Mouse (Mus musculus) midbrain, embryonic 11.5 days (tissue): ENCODE data around the gene Pou6f1. TPM values are rescaled to one million over a fixed set of nuclear protein-coding genes. Genes with fewer than 3 reads are reported as not detected.
A peak's percentile ranks its signal among the peaks of the same experiment; 100 is the strongest.
"Not testable (repeated sequence)": the region's sequence is repeated elsewhere in the genome, so short reads cannot be mapped to it uniquely, and the experiment has no call there.

ENCODE experiments used
- ATAC-seq: fragments of 200-750 bp; cut with Nextera tagmentation; 2 replicates; pipeline ENCODE4 v1.8.0; 2017; ENCODE audit warnings: moderate TSS enrichment, moderate library complexity; ENCODE audit not compliant: low FRiP score
- DNase-seq: peaks from one replicate; pipeline ENCODE4 v3.0.0; 2015; ENCODE audit warnings: low spot score; ENCODE audit errors: missing footprints
- H3K27ac ChIP-seq: fragments of 300-500 bp; sonication (generic); 2 replicates; pipeline ENCODE4 v1.5.1; 2014; ENCODE audit warnings: low read depth, low read length
- H3K27me3 ChIP-seq: fragments of 300-500 bp; sonication (generic); 2 replicates; pipeline ENCODE4 v1.6.1; 2014; ENCODE audit warnings: mild to moderate bottlenecking, low read length, moderate library complexity, mixed read lengths; ENCODE audit not compliant: control insufficient read depth, insufficient read depth
- H3K36me3 ChIP-seq: fragments of 300-500 bp; sonication (generic); 2 replicates; pipeline ENCODE4 v1.6.1; 2014; ENCODE audit warnings: mild to moderate bottlenecking, low read length, moderate library complexity, mixed read lengths; ENCODE audit not compliant: control insufficient read depth, insufficient read depth
- H3K4me1 ChIP-seq: fragments of 300-500 bp; sonication (generic); 2 replicates; pipeline ENCODE4 v1.6.1; 2014; ENCODE audit warnings: low read length; ENCODE audit not compliant: control insufficient read depth, insufficient read depth
- H3K4me2 ChIP-seq: fragments of 300-500 bp; sonication (generic); 2 replicates; pipeline ENCODE4 v1.6.1; 2014; ENCODE audit warnings: mild to moderate bottlenecking, moderate library complexity
- H3K4me3 ChIP-seq: fragments of 300-500 bp; sonication (generic); 2 replicates; pipeline ENCODE4 v1.5.1; 2014; ENCODE audit warnings: low read depth, low read length
- H3K9ac ChIP-seq: fragments of 300-500 bp; sonication (generic); 2 replicates; pipeline ENCODE4 v1.6.1; 2014; ENCODE audit warnings: low read length
- H3K9me3 ChIP-seq: fragments of 300-500 bp; sonication (generic); 2 replicates; pipeline ENCODE4 v1.6.1; 2016; ENCODE audit warnings: low read length; ENCODE audit not compliant: control insufficient read depth
- WGBS: fragments of 180-500 bp; shearing (Covaris S2); extraction: QIAGEN DNeasy Blood & Tissue Kit; methylation state at CpG from one replicate; pipeline ENCODE4 v1.1.7; 2014; 5-methylcytosine and 5-hydroxymethylcytosine counted together
- polyA plus RNA-seq: library from polyadenylated mRNA; unstranded; fragments of >200 nt; fragmentation: Nextera tagmentation; extraction: Ambion mirVana; gene quantifications from 2 replicates; pipeline ENCODE4 v1.2.1, GENCODE M21; 2014

Gene Pou6f1
- polyA plus RNA-seq, 1 experiment from 2014 or later: 15.0 TPM

- H3K4me2 ChIP-seq: no peak overlapping the region
- H3K4me3 ChIP-seq: no peak overlapping the region
- ATAC-seq (no peak), DNase-seq (no peak)
- H3K4me1 ChIP-seq: no peaks in the 10 kb centered on the region
- WGBS: 88% methylated on average over 9 of the region's 9 CpGs
- no peak overlapping the region for H3K9ac ChIP-seq
- no peak overlapping the region for H3K27ac ChIP-seq
- no peaks in the 10 kb centered on the region for H3K27me3 ChIP-seq
- H3K9me3 ChIP-seq: no peaks in the 10 kb centered on the region
- peaks cover 6% of the 10 kb centered on the region for H3K36me3 ChIP-seq
Observed at GRCm38 (mm10) chr15:100623754-100624153, 24.0 kb upstream of the Pou6f1 start.

- no peaks in the 10 kb centered on the region for H3K27me3 ChIP-seq
- no peak for ATAC-seq
- no peaks in the 10 kb centered on the region for H3K9me3 ChIP-seq
- H3K4me3 ChIP-seq: no peak overlapping the region
- DNase-seq: no peak
- WGBS: 88% methylated on average over 7 of the region's 7 CpGs
- H3K27ac ChIP-seq: no peak overlapping the region
- H3K9ac ChIP-seq: no peak overlapping the region
- H3K4me2 ChIP-seq: no peak overlapping the region
- no peaks in the 10 kb centered on the region for H3K4me1 ChIP-seq
- peaks cover 12% of the 10 kb centered on the region for H3K36me3 ChIP-seq
Observed at GRCm38 (mm10) chr15:100622164-100622563, 22.4 kb upstream of the Pou6f1 start.

GRCm38 (mm10) chr15:100621671-100622070 is 21.9 kb upstream of the Pou6f1 start:
- peaks cover 12% of the 10 kb centered on the region for H3K36me3 ChIP-seq
- H3K9me3 ChIP-seq, H3K4me1 ChIP-seq, DNase-seq, H3K4me3 ChIP-seq, H3K4me2 ChIP-seq, H3K27ac ChIP-seq, H3K9ac ChIP-seq, ATAC-seq, H3K27me3 ChIP-seq: not testable (repeated sequence)
- WGBS: 79% methylated on average over 9 of the region's 9 CpGs

GRCm38 (mm10) chr15:100619200-100619599 is 19.4 kb upstream of the Pou6f1 start:
- H3K4me3 ChIP-seq: no peak overlapping the region
- DNase-seq (no peak), ATAC-seq (no peak)
- WGBS: 94% methylated on average over 7 of the region's 7 CpGs
- H3K36me3 ChIP-seq: peaks cover 12% of the 10 kb centered on the region
- no peak overlapping the region for H3K27ac ChIP-seq
- H3K9me3 ChIP-seq: no peaks in the 10 kb centered on the region
- H3K4me1 ChIP-seq: peaks cover 8% of the 10 kb centered on the region; the same call in 1 of the 2 replicates
- no peak overlapping the region for H3K9ac ChIP-seq
- no peak overlapping the region for H3K4me2 ChIP-seq
- no peaks in the 10 kb centered on the region for H3K27me3 ChIP-seq

- Histone ChIP-seq H3K4me3 (peak overlapping the region; percentile 94), H3K36me3 (peaks cover 12% of the 10 kb centered on the region), H3K4me2 (peak overlapping the region; percentile 81), H3K9ac (peak overlapping the region; percentile 90), H3K27me3 (no peaks in the 10 kb centered on the region), H3K9me3 (no peaks in the 10 kb centered on the region), H3K27ac (peak overlapping the region; percentile 93), H3K4me1 (peaks cover 13% of the 10 kb centered on the region; the same call in 1 of the 2 replicates)
- ATAC-seq: peak; percentile 15
- 2% methylated on average over 19 of the region's 19 CpGs for WGBS
- DNase-seq: no peak
Observed at GRCm38 (mm10) chr15:100616221-100616620, 16.4 kb upstream of the Pou6f1 start.

GRCm38 (mm10) chr15:100615825-100616220 is 16.0 kb upstream of the Pou6f1 start:
- H3K9me3 ChIP-seq: no peaks in the 10 kb centered on the region
- peak overlapping the region; percentile 81 for H3K4me2 ChIP-seq
- H3K27ac ChIP-seq: peak overlapping the region; percentile 93
- peaks cover 12% of the 10 kb centered on the region for H3K36me3 ChIP-seq
- H3K27me3 ChIP-seq: no peaks in the 10 kb centered on the region
- ATAC-seq (peak; percentile 85), DNase-seq (peak; percentile 98)
- WGBS: under 1% methylated on average over 41 of the region's 43 CpGs
- peak overlapping the region; percentile 94 for H3K4me3 ChIP-seq
- H3K9ac ChIP-seq: peak overlapping the region; percentile 90
- H3K4me1 ChIP-seq: peaks cover 13% of the 10 kb centered on the region; the same call in 1 of the 2 replicates

GRCm38 (mm10) chr15:100614996-100615824 is 15.4 kb upstream of the Pou6f1 start, which contains the start of gene Dazap2:
TSS of gene Dazap2 (plus strand) at chr15:100615349.
- Histone ChIP-seq H3K27ac (peak within 1 kb of the TSS; percentile 93), H3K4me1 (peaks cover 13% of the 10 kb centered on the region; the same call in 1 of the 2 replicates), H3K9ac (peak within 1 kb of the TSS; percentile 90), H3K36me3 (peaks cover 12% of the 10 kb centered on the region), H3K4me2 (peak within 1 kb of the TSS; percentile 81), H3K9me3 (no peaks in the 10 kb centered on the region), H3K27me3 (no peaks in the 10 kb centered on the region), H3K4me3 (peak within 1 kb of the TSS; percentile 94)
- peak; percentile 88 for ATAC-seq
- peak; percentile 100 for DNase-seq
- WGBS: under 1% methylated on average over 75 of the region's 99 CpGs

GRCm38 (mm10) chr15:100614218-100614995 is 14.6 kb upstream of the Pou6f1 start:
- DNase-seq: no peak
- peaks cover 10% of the 10 kb centered on the region for H3K36me3 ChIP-seq
- 11% methylated on average over 43 of the region's 43 CpGs for WGBS
- H3K27me3 ChIP-seq: no peaks in the 10 kb centered on the region
- H3K27ac ChIP-seq: 0 out of 2 replicates have a peak overlapping the region, but pooled peaks have one; percentile 93
- peak overlapping the region; percentile 72 for H3K4me2 ChIP-seq
- peak; percentile 1; the same call in 1 of the 2 replicates for ATAC-seq
- H3K9me3 ChIP-seq: no peaks in the 10 kb centered on the region
- peaks cover 13% of the 10 kb centered on the region; the same call in 1 of the 2 replicates for H3K4me1 ChIP-seq
- peak overlapping the region; percentile 94 for H3K4me3 ChIP-seq
- H3K9ac ChIP-seq: peak overlapping the region; percentile 90
